Mouse (Mus musculus) cerebellum, postnatal 25 days (tissue): ENCODE results near the gene Nptx1.

Source experiments
- DNase-seq, 2 experiments: peaks; one replicate each; pipeline ENCODE4 v3.0.0; 2021; ENCODE audit warnings: mixed read lengths in 2 of 2

The Nptx1 gene

DNA sequence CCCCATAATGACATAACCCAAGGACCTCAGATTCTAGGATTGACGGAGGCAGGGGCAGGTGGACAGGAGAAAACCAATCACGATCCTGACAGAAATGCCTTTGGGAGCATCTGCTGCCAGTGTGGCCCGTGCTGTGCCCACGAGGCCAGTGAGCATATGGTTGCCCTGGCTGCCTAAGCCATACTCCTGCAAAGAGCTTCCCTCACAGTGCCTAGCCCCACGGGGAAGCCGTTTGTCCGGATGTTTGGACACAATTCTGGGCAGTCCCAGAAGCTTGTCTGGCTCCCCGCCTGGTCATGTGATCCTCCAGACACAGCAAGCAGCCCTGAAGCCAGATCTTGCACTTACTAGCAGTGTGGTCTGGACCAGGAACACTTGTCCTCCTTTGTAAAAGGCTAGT is 24.8 kb downstream of the Nptx1 start:
- DNase-seq = peak; percentile 98 to 99

DNA sequence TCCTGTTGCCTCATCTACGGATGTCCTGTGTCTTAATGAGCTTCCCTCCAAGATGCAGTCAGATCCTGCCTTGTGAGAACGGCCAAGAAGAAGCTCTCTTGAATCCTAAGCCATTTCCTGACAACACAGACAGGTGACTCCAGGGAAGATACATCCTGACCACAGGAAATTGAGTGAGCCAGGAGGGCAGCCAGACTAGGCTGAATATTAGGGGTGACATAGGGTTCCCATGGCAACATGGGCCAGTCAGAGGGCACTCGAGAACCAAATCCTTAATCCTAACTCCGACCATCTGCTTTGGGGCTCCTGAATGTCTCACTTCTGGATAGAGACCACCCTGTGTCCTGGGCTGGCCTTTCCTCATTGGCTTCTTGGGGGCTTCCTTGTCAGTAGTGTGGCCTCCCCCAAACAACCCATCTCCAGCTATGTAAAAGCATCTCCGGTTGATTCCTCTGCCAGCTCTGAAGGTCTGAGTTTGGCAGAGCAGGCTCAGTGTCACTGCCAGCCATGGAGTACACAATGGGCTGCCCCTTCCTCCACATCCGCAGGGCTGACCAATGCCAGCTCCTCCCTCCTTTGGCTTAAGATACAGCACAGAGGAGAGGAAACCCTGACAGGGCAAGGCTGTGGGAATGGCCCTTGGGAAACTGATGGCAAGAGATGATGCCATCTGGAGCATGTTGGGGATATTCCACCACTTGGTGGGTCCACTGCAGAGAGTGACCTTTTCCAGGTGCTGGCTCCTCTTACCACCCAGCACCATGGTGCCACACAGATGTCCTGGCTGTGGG is 25.4 kb downstream of the Nptx1 start:
- DNase-seq = peak in 1 of 2 experiments; percentile 80

DNA sequence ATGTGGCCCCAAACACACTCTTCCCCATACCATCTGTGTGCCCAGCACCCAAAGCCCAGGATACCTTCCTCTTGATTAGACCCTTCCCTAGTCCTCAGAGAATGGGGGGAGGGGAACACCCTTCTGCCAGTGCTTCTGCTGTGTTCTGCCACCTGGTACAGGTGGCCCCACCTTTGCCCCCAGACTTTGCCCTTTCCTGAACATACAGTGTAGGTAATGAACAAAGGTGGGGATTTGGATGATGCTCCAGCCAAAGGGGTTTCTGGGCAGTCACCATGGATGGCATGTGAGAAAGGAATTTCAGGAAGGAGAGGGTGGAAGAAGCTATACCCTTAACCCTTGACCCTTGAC is 26.9 kb downstream of the Nptx1 start:
- no peak for DNase-seq

DNA sequence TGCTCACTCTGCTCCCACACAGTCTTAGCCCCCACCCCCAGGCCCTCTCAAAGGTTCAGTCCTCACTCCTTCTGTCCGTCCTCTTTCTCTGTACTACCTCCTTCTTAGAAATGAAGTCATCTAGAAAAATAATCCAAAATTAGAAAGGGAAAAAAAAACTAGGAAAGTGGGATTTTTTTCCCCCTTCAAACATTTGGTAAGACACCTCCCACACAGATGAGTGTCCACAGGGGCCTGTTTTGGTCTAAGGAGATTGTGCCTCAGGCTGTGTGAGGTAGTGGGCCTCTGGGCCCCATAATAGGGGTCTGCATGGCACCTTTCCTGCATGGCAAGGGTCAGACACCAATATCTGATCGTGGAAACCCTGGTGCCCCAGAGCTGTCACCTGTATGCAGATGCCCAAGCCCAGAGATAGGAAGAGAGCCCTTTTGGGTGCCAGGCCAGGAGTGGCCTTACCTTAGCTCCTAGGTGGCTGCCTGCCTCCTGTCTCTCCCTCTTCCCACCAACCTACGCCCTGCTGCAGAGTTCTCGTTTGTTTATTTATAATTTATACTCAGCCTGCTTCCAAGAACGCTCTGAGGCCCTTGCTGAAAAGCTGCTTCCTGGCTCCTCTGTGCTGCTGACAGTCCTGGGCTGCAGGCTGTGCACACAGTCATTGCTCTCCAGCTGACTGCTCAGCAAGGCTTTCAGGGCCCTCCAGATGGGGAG is 27.4 kb downstream of the Nptx1 start:
- DNase-seq = no peak

DNA sequence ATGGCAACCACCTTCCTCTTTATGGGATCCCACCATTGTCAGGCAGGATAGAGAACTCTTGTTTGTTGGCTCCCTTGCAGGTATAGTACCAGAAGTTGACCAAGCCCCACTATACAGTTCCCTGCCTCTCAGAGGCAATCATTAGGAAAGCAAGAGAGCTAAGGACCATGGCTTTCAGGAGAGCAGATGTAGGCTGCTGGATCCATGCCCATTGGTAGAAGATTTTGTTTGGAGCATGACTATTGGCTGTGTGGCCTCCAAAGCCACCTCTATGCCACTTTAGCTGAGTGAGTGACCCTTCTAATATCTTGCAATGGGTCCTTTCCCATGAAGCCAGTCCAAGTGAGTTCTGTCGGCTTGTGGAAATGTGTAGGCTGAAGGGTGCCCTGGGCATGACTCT is 28.2 kb downstream of the Nptx1 start:
- no peak for DNase-seq

DNA sequence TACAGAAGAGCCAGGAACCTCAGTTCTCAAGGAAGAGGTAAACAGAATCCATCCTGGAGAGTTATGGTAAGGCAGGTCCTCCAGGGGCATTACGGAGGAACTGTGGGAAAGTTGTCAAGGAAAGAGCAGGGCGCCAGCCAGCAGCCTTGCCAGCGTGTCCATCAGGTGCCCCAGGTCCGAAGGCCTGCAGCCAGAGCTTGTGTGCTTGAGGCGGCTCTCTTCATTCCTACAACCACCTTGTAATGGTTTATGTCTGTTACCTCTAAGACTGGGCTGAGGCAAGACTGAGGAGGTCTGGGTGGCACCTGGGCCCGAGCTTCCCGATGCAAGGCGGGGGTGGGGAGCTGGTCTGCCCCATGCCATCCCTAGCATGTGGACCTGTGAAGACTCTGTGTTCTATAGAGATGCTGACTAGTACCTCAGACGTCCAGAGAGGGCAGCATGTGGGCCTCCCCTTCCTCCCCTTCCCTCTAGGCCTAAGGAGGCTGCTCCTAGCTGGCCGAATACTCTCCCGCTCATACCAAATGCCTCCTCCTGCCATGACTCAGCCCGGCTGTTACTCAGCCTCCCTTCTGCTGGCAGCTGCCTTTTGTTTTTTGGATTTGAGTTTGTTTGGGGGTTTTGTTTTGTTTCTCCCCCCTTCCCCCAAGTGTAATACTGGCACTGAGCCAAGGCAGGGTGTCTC is 30.7 kb downstream of the Nptx1 start:
- DNase-seq = peak; percentile 67 to 68

DNA sequence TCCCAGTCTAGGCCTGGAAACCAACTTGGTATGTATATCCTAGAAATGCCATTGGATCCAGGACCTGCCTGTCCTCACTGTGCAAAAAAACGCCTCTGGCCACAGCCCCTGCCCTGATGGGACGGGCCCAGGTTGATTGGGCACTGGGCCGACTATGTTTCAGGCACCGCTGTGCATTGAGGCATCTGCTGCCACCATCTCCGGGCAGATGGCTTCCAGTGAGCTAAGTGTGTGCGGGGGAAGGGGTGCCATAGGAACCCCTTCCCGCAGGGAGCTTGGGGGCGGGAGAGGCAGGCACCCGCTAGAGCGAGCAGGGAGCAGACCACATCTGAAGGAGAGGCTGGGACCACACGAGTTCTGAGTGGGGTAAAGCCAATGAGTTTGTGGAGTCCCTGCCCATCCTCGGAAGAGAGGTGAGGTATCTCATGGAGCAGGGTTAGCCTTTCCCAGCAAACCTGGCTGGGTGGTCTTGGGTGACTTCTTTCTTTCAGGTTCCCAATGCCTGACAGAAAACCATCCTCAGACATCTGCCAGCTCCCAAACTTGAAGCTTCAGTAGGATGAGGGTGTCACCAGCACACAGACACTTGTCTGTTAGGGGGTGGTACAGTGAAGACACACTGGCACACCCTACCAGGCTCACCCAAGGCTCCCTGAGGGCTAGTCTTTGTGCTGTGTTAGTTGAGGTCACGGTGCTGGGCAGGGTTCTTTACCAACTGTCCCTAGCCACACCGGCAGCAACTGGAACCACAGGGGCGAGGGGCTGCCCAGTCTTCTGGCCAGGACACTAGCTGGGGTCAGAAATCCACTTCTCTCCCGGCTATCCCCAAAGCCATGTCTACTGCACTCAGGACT is 31.5 kb downstream of the Nptx1 start:
- DNase-seq = peak; percentile 59 to 61

DNA sequence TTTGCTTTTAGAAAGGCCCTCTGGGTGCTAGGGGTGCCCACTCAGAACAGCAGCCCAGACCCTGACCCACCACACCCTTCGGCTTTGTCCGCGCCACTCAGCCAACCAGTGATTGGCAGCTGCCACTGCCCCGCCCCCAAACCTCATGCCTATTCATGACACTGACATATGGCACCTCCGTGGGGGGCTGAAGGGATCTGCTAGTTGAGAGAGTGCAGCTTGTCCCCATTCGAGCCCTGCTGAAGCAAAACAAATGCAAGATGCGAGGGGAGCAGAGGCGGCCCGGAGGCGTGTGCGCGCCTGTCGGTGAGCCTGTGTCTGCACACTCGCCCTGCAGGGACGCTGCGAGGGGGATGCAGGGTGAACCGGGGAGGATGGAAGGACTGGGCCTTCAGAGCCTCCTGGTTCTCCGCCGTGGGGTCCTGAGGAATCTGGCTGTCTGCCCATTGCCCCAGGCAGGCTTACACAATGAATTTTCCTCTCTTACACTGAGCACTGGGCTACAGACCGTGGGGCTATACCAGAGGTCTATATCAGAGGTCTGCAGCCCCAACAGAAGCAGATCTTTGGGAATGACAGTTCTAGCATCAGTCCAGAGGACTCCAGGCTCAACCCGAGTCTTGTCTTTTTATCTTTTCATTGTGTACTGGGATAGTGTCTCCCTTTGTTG is 32.5 kb downstream of the Nptx1 start:
- DNase-seq = peak; percentile 99

DNA sequence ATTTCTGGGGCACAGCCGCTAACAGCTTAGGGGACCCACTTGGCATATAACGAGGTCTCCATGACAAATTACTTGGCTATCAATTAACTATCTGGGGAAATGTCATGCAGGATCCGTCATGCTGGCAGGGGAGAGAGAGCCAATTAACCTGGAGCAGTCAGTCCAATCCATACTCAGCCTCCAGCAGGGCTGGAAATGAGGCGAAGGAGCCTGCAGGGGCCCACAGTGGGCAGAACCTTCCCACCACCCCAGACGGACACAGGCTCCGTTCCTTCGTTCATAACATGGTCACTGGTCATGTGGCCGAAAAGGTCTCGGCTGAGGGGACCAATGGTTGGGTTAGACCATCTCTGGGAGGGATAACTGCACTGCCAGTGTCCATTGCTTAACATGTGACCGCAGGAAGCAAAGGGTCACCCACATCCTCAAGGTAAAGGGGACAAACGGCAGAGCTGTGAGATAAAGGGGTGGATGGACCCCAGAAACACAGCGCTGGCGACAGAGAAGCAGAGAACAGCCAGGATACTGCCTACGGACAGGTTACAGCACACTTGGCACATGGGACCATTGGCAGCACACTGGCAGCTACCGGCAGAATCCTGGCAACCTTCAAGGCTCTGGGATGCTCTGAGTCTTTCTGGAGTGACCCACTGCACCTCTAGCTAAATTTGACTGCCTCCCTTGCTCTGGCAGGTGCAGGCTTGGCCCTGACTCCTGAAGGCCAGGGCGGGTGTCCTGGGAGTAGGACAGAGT is 33.3 kb downstream of the Nptx1 start:
- peak; percentile 87 to 88 for DNase-seq

DNA sequence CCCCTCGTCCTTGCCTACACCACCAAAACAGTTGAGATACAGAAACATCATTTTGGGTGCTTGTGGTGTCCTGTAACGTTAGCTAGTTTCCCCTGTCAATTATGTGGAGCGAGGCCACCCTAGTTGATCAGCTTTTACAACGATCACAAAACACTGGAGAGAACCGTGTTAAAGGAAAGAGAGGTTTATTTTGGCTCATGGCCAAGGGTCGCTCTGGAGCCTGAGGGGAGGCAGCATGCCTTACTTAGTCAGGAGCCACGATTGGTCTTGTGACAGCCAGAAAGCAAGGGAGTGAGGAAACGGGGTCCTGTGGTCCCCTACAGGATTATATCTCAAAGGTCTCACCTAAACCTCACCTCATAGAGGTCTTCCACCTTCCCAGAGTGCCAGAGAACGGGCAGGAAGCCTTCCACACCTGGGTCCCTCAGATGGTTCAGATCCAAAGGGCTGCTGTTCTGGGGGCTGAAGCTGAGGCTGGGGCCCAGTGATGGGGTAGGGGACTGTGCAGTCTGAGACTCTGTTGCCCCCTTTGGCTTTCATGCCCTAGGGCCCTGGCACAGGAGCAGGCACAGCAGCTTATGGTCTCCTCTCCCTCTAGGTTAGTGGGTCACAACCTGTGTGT is 34.4 kb downstream of the Nptx1 start:
- DNase-seq = peak in 1 of 2 experiments; percentile 36

DNA sequence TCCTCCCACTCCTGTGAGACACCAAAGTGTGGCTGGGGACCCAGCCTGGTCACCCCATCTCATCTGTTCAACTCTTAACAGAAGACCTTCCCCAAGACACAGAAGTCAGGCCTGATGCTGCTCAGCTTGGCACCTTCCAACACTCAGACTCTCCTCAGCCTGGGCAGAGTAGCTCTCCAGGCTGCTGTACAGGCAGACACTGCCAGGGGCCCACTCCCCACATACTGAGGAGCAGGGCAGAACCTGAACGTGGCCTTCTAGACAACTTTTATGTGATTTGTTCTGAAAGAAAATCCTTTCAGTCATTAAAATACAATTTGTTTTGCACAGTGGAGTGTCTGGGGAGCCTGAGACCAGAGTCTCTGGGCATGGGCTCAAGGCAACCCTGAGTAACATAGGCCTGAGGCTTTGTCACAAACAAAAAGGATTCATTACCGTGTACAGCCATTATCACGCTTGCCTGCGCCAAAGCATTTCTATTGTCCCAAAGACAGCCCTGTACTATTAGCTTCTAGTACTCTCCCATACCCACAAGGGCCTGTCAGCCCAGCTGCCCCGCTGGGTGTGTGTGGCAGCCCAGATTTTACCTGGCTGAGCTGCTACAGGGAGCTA is 38.3 kb downstream of the Nptx1 start:
- peak in 1 of 2 experiments; percentile 15 for DNase-seq

DNA sequence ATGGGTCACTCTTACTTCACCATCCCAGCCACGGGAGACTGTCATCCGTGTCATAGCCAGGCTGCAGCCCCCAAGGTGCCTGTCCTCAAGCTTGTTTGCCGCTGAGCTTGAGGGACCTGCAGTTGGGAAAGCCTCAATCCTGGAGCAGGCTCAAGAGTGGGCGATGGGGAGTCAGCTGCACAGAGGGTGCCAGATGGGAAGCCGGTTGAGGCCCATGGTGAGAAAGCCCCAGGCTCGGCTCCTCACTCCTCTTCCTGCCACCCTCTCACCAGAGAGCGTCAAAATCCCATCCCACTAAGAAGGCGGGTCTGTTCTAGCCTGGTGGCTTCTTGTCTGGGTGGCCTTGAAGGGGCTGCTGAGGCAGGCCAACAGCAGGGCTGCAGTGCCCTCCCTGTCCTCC is 39.8 kb downstream of the Nptx1 start:
- peak in 1 of 2 experiments; percentile 22 for DNase-seq

DNA sequence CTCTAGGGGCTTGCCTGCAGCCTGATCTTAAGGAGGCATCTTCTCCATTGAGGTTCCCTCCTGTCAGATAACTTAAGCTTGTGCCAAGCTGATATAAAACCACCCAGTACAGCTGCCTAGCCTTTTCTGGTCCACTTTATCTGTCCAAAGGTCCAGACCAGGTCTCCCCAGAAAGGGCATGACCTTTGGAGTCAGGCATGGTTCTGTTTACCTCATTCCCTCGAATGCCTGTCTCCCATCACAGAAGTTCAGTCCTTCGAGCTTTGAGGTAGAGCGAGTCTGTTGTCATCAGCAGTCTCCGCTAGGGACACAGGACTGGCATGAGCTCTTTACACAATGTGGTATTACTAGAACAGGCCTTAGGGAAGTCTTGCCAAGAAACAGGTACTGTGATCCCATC is 41.2 kb downstream of the Nptx1 start:
- peak in 1 of 2 experiments; percentile 10 for DNase-seq

DNA sequence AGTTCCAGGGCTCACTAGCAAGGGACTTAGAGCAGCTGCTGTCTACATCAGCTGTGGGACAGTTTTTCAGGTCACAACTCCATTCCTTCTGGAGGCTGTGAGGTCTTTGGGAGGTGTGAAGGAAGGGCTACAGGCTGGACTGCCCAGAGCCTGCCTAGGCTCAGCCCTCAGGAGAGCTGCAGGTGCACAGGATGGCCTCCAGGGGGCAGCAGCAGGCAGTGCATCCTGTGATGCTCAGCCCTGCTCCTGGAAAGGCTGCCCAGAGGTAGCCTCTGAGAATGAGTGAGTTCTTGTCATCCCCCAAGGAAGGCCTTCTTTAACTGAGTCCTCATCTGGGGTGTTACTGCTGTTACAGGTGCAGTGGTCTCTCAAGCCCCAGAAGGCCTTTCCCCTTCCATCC is 43.9 kb downstream of the Nptx1 start:
- peak; percentile 91 to 93 for DNase-seq

DNA sequence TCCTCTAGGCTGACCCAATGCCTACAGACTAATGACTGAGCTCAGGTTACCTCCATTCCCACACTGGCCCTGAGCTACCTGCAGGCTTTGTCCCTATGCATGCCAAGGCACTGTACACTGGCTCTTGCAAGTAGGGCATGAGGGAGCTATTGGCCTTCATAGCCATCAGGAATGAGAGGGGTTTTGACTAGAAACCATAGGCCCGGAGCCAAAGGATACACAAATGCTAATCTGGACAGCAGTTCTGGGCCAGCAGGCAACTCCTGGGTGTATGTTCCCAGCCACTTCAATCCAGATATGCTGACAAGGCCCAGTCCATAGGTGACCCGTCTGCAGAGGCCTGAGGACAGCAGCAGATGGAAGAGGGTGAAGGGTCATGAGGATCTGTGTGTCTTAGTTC is 47.5 kb downstream of the Nptx1 start:
- DNase-seq = peak; percentile 12 to 17

DNA sequence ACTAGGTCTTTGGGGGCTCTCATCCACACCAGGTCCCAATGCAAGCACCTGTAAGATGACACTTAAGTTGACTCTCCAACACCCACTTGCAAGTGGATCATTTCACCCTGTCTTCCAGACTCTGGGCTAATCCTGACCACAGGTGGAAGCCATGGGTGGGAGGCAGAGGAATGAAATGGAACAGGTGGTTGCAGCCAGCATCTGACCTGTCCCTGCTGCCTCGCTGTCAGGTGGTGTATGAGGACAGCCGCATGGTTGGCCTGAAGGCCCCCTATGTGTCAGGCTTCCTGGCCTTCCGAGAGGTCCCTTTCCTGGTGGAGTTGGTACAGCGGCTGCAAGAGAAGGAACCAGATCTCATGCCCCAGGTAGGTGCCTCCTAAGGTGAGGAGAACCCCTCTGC is 48.3 kb downstream of the Nptx1 start:
- DNase-seq = peak; percentile 18 to 29

DNA sequence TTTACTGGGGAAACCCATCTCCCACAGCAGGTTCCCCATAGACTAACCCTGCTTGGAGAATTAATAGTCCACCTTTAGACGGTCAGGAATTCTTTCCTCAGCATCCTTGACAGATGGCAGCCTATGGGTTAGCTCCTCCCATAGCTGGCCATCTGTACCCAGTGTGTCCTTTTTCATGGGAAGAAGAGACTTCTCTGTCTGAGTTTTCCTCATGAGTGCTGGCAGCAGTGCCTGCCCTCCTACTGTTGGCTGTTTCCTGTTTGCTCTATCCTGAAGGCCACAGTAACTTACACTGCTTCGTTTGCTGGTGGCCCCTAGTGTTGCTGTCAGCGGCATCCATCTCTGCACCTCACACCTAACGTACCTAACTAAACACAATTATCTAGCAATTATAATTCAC is 50.1 kb downstream of the Nptx1 start:
- peak; percentile 67 to 75 for DNase-seq

DNA sequence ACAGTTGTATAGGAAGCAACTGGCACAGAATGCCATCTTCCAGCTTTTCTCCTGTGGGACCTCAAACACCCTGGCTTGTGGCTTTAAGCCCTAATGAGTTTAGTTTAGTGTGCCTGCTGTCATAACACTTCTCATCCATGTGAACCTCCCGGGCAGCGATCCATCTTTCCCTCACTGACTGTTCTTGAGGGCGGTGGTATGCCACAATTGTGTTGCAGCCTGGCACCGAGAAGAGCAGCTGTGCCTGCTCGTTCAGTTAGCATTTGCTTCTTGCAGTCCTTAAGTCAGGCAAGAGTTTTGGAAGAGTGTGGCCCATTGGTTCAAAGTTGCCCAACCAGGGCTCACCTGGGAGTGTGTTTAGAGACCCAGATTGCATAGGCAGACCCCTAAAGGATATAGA is 51.4 kb downstream of the Nptx1 start:
- peak; percentile 7 to 42 for DNase-seq

DNA sequence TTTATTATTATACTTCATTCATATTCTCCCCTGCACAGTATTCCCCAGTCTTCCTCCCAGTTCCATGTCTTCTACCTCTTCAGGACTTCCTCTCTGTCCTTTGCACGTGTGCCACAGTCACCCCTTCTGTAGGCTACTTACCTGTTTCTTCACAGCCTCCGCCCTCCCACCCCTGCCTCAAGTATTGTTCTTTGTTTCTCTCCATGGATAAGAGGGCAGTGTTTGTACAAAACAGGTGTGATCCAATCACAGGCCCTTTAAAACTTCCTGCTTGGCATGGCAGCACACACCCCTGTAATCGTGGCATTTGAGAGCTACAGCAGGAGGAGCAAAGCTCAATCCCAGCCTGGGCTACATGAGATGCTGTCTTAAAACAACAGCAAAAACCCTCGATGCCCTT is 54.0 kb downstream of the Nptx1 start:
- DNase-seq = peak in 1 of 2 experiments; percentile 9

DNA sequence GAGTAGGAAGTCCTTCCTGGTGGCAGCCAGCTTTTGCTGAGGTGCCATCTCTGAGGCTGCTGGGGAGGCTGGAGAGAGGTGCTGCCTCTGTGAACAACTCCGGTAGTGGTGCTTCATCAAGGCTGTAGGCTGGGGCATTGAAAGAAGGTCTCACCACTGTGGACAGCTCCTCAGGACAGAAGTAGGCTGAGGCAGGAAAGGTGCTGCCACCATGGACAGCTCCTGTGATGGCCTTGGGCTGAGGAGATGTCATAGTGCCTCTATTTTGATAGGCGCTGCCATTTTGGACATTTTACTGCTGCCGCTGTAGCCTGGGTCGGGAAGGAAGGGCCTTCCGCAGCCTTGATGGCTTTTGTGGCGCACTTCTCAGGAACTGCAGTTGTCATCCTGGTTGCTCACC is 54.7 kb downstream of the Nptx1 start:
- no peak for DNase-seq

DNA sequence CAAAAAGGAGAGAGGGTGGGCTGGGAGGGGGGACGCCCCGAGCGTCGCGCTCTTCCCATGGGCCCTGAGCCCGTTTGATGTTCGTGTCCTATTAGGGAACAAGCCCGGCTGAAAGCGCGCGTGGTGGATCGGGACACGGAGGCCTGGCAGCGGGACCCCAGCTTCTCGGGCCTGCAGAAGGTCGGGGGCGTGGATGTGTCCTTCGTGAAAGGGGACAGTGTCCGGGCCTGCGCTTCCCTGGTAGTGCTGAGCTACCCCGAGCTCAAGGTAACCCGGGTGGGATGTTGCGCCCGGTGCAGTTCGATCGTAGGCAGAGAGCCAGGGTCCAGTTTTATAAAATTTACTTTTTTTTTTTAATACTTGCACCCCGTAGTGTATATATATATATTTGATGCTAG is 55.9 kb downstream of the Nptx1 start:
- DNase-seq = no peak
